Mouse (Mus musculus) kidney, adult 2 months (tissue): Measurements from ENCODE around the gene Fhl2. TPM values are rescaled to one million over a fixed set of nuclear protein-coding genes. Genes with fewer than 3 reads are reported as not detected.

Source experiments
- DNase-seq: peaks from one replicate; pipeline ENCODE4 v3.0.0; 2021
- H3K27ac ChIP-seq: fragments of 200-500 bp; 2 replicates; pipeline ENCODE4 v1.5.1; 2012; ENCODE audit warnings: low read depth, low read length, control low read depth, inconsistent platforms; ENCODE audit not compliant: insufficient read depth
- H3K27me3 ChIP-seq: fragments of 200-500 bp; replicated peaks from 2 replicates; pipeline ENCODE4 v1.6.1; 2012; ENCODE audit warnings: mild to moderate bottlenecking, moderate library complexity, low read length, inconsistent platforms; ENCODE audit not compliant: control insufficient read depth, insufficient read depth
- H3K36me3 ChIP-seq: fragments of 200-500 bp; 2 replicates; pipeline ENCODE4 v1.6.1; 2012; ENCODE audit warnings: mild to moderate bottlenecking, moderate library complexity, low read length, inconsistent platforms; ENCODE audit not compliant: control insufficient read depth, insufficient read depth
- H3K4me1 ChIP-seq: fragments of 200-500 bp; 2 replicates; pipeline ENCODE4 v1.6.1; 2011; ENCODE audit warnings: low read length; ENCODE audit not compliant: control insufficient read depth, insufficient read depth
- H3K4me3 ChIP-seq: fragments of 200-500 bp; 2 replicates; pipeline ENCODE4 v1.5.1; 2011; ENCODE audit warnings: mild to moderate bottlenecking, low read depth, low read length, control low read depth; ENCODE audit not compliant: insufficient read depth
- CTCF ChIP-seq: fragments of 200-500 bp; conservative IDR thresholded peaks from 2 replicates; pipeline ENCODE4 v1.5.1; 2011; ENCODE audit warnings: low read depth, mild to moderate bottlenecking, control low read depth, low read length, moderate library complexity, mixed read lengths; ENCODE audit not compliant: insufficient read depth, insufficient read length
- POLR2A ChIP-seq: fragments of 200-500 bp; IDR thresholded peaks from one replicate; pipeline ENCODE4 v1.6.1; 2011; ENCODE audit warnings: low read depth, low read length, control low read depth
- WGBS: fragments of 180-500 bp; shearing (Covaris S2); methylation state at CpG from one replicate; pipeline ENCODE4 v1.1.7; 2018; 5-methylcytosine and 5-hydroxymethylcytosine counted together
- polyA plus RNA-seq: library from polyadenylated mRNA; depleted of rRNA; stranded (reverse); fragments of >200 nt; gene quantifications from 2 replicates; pipeline ENCODE4 v1.2.3, GENCODE M21; 2012

Fhl2 gene
- polyA plus RNA-seq, 1 experiment, result 48.1 TPM

DNA sequence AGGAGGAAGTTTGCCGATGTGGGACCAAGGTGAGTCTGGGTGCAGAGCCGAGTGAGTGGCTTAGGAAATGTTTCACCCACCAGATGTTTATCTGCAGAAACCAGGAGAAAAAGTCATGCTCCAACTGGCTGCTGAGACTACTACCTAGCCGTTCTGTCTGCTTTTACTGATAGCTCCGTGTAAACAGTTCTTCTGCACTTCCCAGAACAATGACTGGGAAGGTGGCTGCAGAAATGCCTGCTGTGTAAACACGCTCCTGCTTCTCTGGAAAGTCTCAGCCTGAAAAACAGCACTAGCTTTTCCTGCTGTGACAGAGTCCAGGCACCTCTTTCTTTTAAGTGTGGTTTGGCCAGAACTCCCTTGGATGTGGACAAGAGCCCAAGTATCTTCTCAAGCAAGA is 6.5 kb upstream of the Fhl2 start:
- TF ChIP-seq POLR2A, result no peak
- TF ChIP-seq CTCF, result no peak
- 46% methylated on average over 5 of the region's 5 CpGs for WGBS
- no peak overlapping the region for H3K4me3 ChIP-seq
- H3K36me3 ChIP-seq, result no peaks in the 10 kb centered on the region
- H3K4me1 ChIP-seq, result no peaks in the 10 kb centered on the region
- DNase-seq, result no peak
- H3K27me3 ChIP-seq, result no peaks in the 10 kb centered on the region
- H3K27ac ChIP-seq, result no peak overlapping the region

DNA sequence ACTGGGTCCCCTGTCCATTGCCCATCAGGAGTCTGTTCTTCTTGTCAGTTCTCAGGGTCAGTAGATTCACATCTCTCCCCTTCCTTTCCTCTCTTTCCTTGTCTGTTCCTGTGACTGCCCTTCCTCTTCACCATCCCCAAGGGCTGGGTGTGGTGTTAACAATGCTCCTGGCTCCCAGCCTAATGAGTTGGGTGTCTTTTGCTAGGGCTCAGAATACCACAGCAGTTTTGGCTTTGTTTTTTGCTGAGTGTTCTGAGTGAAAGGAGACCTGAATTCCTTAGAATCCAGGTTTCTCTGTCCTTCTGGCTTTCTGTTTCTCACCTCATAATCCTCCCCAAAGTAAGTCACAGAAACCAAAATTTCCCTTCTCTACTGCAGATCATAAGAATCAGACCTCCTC is 5.4 kb upstream of the Fhl2 start:
- no peak overlapping the region for H3K4me3 ChIP-seq
- DNase-seq, result no peak
- no peak for TF ChIP-seq CTCF
- TF ChIP-seq POLR2A, result no peak
- H3K27ac ChIP-seq, result no peak overlapping the region
- H3K36me3 ChIP-seq, result no peaks in the 10 kb centered on the region
- H3K27me3 ChIP-seq, result no peaks in the 10 kb centered on the region
- H3K4me1 ChIP-seq, result no peaks in the 10 kb centered on the region

DNA sequence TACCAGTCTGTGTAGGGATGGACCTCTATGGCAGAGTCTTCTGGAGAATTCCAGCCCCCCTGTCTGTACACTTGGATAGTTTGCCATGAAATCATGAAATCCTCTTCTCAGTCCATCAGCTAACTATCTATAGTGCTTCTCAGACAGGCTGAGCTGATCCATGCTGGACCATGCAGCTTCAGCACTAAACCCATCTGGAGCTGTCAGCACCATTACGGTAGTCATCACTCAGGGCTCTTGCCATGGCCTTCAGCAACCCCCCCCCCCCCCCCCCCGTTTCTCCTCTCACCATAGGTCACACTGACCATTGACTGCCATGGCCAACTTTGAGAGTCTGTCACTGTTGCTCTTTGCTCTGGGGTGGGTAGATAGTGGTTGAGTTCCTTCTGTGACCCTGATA is 5.0 kb upstream of the Fhl2 start:
- Histone ChIP-seq H3K27ac (no peak overlapping the region), H3K36me3 (no peaks in the 10 kb centered on the region), H3K27me3 (no peaks in the 10 kb centered on the region), H3K4me1 (no peaks in the 10 kb centered on the region), H3K4me3 (no peak overlapping the region)
- 94% methylated on average over 2 of the region's 2 CpGs for WGBS
- no peak for DNase-seq
- TF ChIP-seq POLR2A (no peak), CTCF (no peak)

DNA sequence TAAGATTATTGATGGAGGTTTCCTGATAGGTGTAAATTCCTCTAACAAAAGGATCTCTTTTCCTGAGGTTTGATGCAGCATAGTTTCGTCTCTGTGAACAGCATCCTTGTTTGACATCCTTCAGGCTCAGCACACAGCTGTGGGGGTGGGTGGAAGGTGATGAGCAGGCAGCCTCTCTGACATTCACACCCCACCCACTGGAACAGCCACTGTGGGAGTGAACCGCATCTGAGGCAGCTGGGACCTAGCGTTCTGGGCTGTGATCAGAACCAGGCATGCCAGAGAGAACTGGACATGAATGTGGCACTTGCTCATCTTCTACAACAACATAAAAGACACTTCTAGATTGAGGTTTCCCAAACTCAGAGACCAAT is 3.1 kb upstream of the Fhl2 start:
- TF ChIP-seq POLR2A (no peak), CTCF (no peak)

DNA sequence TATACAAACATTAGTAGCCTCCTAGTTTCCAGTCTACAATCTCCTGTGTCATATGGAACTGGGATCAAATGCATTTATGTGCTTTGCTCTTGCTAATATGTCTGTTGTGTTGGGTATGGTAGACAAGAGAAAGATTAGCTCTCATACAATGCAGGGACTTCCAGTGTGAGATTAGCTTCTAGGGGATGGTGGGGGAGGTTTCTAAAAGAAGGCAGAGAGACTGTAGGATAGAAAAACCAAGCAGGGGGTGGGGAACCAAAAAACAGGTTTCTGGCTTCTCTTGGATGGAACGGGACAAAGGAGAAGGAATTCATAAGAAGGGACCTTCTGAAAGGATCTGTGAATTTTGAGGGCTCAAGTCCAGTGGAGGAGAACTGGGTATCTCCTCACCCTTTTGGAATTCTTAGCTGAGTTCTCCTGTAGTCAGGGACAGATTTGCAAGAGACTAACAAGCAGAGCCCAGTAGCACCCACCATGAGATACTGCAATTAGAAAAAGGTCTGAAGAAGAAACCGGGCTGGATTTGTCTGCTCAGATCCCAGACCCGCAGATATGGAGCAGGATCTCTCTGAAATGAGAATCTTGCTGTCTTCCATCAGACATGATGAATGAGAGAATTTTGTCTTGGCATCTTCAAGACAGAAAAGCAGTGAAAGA is 2.6 kb upstream of the Fhl2 start:
- TF ChIP-seq POLR2A, result no peak
- no peak for TF ChIP-seq CTCF
- H3K36me3 ChIP-seq, result no peaks in the 10 kb centered on the region
- no peaks in the 10 kb centered on the region for H3K4me1 ChIP-seq
- DNase-seq, result no peak
- H3K27me3 ChIP-seq, result no peaks in the 10 kb centered on the region
- 93% methylated on average over 3 of the region's 3 CpGs for WGBS
- no peak overlapping the region for H3K4me3 ChIP-seq
- H3K27ac ChIP-seq, result no peak overlapping the region

More for the DNA sequence above, 3.1 kb upstream of the Fhl2 start:
- WGBS, result 90% methylated on average over 3 of the region's 3 CpGs
- no peaks in the 10 kb centered on the region for H3K4me1 ChIP-seq
- no peak overlapping the region for H3K4me3 ChIP-seq
- H3K27me3 ChIP-seq, result no peaks in the 10 kb centered on the region
- H3K36me3 ChIP-seq, result no peaks in the 10 kb centered on the region
- no peak overlapping the region for H3K27ac ChIP-seq
- no peak for DNase-seq

DNA sequence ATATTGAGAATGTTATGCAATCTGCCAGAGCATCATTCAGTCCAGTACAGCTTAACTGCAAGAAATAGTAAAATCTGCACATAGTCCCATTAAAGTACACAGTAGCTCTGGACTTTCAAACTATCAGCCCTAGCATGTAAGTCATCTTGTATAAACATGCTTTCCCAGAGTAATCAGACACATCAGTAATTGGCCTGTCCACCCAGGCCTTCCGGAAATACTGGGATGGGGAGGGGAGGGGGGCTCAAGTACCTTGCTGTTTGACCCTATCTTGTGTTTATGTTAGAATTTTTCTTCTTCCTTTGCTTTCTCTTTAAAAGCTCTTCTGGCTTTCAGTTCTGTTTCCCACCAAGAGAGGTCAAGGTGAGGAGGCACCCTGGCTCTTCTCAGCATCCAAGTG is 725 bp downstream of the Fhl2 start:
- H3K36me3 ChIP-seq, result no peaks in the 10 kb centered on the region
- 71% methylated on average over 1 of the region's 1 CpGs for WGBS
- H3K27ac ChIP-seq, result peak overlapping the region; percentile 77
- no peak for DNase-seq
- 0 out of 2 replicates have a peak, but pooled peaks cover 2% of the 10 kb centered on the region for H3K4me1 ChIP-seq
- peak overlapping the region; percentile 33; the same call in 1 of the 2 replicates for H3K4me3 ChIP-seq
- TF ChIP-seq CTCF (no peak), POLR2A (no peak)
- H3K27me3 ChIP-seq, result no peaks in the 10 kb centered on the region

DNA sequence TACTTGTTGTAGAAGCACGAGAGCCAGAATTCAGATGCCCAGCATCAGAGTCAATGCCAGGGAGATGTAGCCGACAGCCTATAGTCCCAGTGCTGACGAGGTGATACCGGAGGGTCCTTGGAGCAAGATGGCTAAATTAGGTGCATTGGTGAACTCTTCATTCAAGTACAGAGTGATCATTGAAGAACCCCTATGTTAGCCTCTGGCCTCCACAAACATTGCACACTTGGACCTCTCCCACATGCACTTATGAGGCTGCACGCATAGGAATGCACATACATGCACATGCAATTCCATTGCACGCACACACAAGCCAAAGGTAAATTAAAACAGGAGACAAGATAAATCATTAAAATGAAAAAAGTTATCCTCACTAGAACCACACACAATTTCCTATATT is 3.4 kb downstream of the Fhl2 start:
- H3K36me3 ChIP-seq, result no peaks in the 10 kb centered on the region
- no peak overlapping the region for H3K27ac ChIP-seq
- TF ChIP-seq CTCF, result no peak
- DNase-seq, result no peak
- H3K4me3 ChIP-seq, result no peak overlapping the region
- 93% methylated on average over 6 of the region's 6 CpGs for WGBS
- H3K27me3 ChIP-seq, result no peaks in the 10 kb centered on the region
- H3K4me1 ChIP-seq, result 0 out of 2 replicates have a peak, but pooled peaks cover 2% of the 10 kb centered on the region
